Mouse (Mus musculus) heart, postnatal 4 days (tissue): ENCODE results near the gene Fbxo22. TPM values are rescaled to one million over a fixed set of nuclear protein-coding genes. Genes with fewer than 3 reads are reported as not detected.
"Not testable (repeated sequence)": the region's sequence is repeated elsewhere in the genome, so short reads cannot be mapped to it uniquely, and the experiment has no call there.

Experiments used
- DNase-seq: peaks from one replicate; pipeline ENCODE4 v3.0.0; 2021
- total RNA-seq, 2 experiments: library from RNA; stranded (reverse); gene quantifications; 2 replicates each; pipeline ENCODE4 v1.2.3; 2021

Fbxo22 gene
- total RNA-seq, 2 experiments from 2014 or later, result 33.7 to 33.8 TPM

GRCm38 (mm10) chr9:55236235-55237165, 27.8 kb downstream of the Fbxo22 start:
- no peak for DNase-seq

- no peak for DNase-seq
Observed at GRCm38 (mm10) chr9:55240852-55241251, 32.1 kb downstream of the Fbxo22 start.

- no peak for DNase-seq
Observed at GRCm38 (mm10) chr9:55241863-55242685, 33.3 kb downstream of the Fbxo22 start.

GRCm38 (mm10) chr9:55243280-55243679, 34.6 kb downstream of the Fbxo22 start:
- no peak for DNase-seq

GRCm38 (mm10) chr9:55244079-55244478, 35.4 kb downstream of the Fbxo22 start:
- no peak for DNase-seq

- not testable (repeated sequence) for DNase-seq
Observed at GRCm38 (mm10) chr9:55245057-55245750, 36.5 kb downstream of the Fbxo22 start.

- DNase-seq, result no peak
Observed at GRCm38 (mm10) chr9:55246440-55246839, 37.7 kb downstream of the Fbxo22 start.

- DNase-seq, result no peak
Observed at GRCm38 (mm10) chr9:55246918-55247317, 38.2 kb downstream of the Fbxo22 start.

- no peak for DNase-seq
Observed at GRCm38 (mm10) chr9:55248465-55248864, 39.7 kb downstream of the Fbxo22 start.

- no peak for DNase-seq
Observed at GRCm38 (mm10) chr9:55250595-55251247, 42.0 kb downstream of the Fbxo22 start.

- DNase-seq, result peak; percentile 25
Observed at GRCm38 (mm10) chr9:55252097-55252496, 43.4 kb downstream of the Fbxo22 start.

GRCm38 (mm10) chr9:55253849-55254248, 45.1 kb downstream of the Fbxo22 start:
- no peak for DNase-seq

GRCm38 (mm10) chr9:55255056-55255455, 46.3 kb downstream of the Fbxo22 start:
- DNase-seq, result no peak

- no peak for DNase-seq
Observed at GRCm38 (mm10) chr9:55255604-55256003, 46.9 kb downstream of the Fbxo22 start.

GRCm38 (mm10) chr9:55257105-55257504, 48.4 kb downstream of the Fbxo22 start:
- DNase-seq, result no peak

- DNase-seq, result no peak
Observed at GRCm38 (mm10) chr9:55259741-55260140, 51.0 kb downstream of the Fbxo22 start.

GRCm38 (mm10) chr9:55264356-55265302, 55.9 kb downstream of the Fbxo22 start:
- DNase-seq, result no peak

GRCm38 (mm10) chr9:55271960-55272560, 63.3 kb downstream of the Fbxo22 start:
- no peak for DNase-seq

GRCm38 (mm10) chr9:55273906-55274305, 65.2 kb downstream of the Fbxo22 start:
- no peak for DNase-seq
